Mouse (Mus musculus) T-cell, adult 66 days (primary cell): Measurements from ENCODE around the gene Evpl. TPM values are rescaled to one million over a fixed set of nuclear protein-coding genes. Genes with fewer than 3 reads are reported as not detected.

Experiments
- total RNA-seq, 2 experiments: library from RNA; stranded (reverse); gene quantifications; 3 replicates in 1 of 2; 4 replicates in 1 of 2; pipeline ENCODE4 v1.2.4; 2023

Evpl gene
- under 1 TPM; 0.20 to 0.36 TPM for total RNA-seq

GRCm38 (mm10) chr11:116237742-116238395, at the start of gene Evpl:
Gene Evpl, minus strand, starts transcription at chr11:116238077.

DNA sequence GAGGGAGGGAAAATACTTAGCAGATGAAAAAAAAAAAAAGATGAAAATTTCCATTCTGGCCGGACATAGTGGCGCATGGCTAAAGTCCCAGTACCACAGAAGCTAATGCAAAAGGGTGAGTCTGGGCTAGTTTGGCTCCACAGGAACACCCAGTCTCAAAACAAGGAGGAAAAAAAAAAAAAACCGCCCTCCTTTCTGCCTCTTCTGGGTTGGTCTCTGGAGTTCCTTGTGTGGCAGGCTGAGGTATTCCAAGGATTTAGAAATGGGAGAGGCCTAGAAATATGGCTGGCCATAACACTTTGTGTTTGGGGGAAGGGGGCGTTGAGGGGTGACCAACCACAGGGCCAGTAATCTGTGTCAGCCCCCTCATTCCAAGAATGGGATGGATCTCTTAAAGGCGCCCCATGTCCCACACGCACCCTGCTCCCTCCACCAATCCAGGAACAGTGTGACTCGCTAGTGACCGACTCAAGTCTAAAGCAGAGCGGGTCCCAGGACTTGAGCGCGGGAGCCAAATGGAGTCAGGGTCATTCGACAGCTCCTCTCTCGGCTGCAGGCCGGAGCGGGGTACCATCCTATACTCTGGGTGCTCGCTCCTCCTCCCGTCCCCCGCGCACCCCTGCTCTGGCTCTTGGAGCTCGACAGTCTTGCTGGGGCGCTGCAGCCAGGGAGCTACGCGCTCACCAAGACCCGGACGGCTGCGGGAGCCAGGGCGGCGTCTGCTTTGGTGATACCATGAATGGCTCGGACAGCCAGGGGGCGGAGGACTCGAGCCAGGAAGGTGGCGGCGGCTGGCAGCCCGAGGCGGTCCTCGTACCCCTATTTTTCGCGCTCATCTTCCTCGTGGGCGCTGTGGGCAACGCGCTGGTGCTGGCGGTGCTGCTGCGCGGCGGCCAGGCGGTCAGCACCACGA, 43.1 kb upstream of the Evpl start, which contains the start of gene Galr2:
Galr2 (plus strand) TSS at position 189 of the 913 bp plus-strand sequence.

GRCm38 (mm10) chr11:116274045-116274666, 36.3 kb upstream of the Evpl start, which contains the start of gene Srp68:
Gene Srp68, minus strand, starts transcription at chr11:116274217.

GRCm38 (mm10) chr11:116198639-116199531, 39.0 kb downstream of the Evpl start, which contains the start of the genes Ten1 and Acox1:
Gene Ten1, plus strand, starts transcription at chr11:116198855.
Gene Acox1, minus strand, starts transcription at chr11:116199045.

Other genes starting within 250 kb of the Evpl start
- 10 to 100 TPM; 16.1 to 20.7 TPM for gene Galk1, start 225.4 kb downstream of the Evpl start, total RNA-seq
- 1,000 to 10,000 TPM; 1,503 to 1,566 TPM for gene H3f3b, start 210.1 kb downstream of the Evpl start, total RNA-seq
- gene Unk, start 207.8 kb downstream of the Evpl start, total RNA-seq = 10 to 100 TPM; 49.6 to 53.8 TPM
- 10 to 100 TPM; 87.7 TPM for gene Unc13d, start 160.1 kb downstream of the Evpl start, total RNA-seq
- 100 to 1,000 TPM; 145 to 163 TPM for gene Wbp2, start 151.1 kb downstream of the Evpl start, total RNA-seq
- 1 to 10 TPM; 1.9 to 3.2 TPM for gene Trim47, start 110.9 kb downstream of the Evpl start, total RNA-seq
- gene Trim65, start 106.9 kb downstream of the Evpl start, total RNA-seq = 10 to 100 TPM; 37.9 to 43.8 TPM
- gene Mrpl38, start 99.2 kb downstream of the Evpl start, total RNA-seq = 10 to 100 TPM; 47.3 to 65.1 TPM
- 10 to 100 TPM; 27.4 to 31.2 TPM for gene Fbf1, start 69.9 kb downstream of the Evpl start, total RNA-seq
- 10 to 100 TPM; 39.4 to 48.5 TPM for gene Ten1, start 39.2 kb downstream of the Evpl start, total RNA-seq
- 10 to 100 TPM; 24.5 to 35.6 TPM for gene Acox1, start 39.0 kb downstream of the Evpl start, total RNA-seq
- gene Srp68, start 36.1 kb upstream of the Evpl start, total RNA-seq = 10 to 100 TPM; 63.3 to 67.3 TPM
- not detected for gene Galr2, start 42.9 kb upstream of the Evpl start, total RNA-seq
- gene Exoc7, start 69.2 kb upstream of the Evpl start, total RNA-seq = 10 to 100 TPM; 56.2 to 64.5 TPM
- under 1 TPM; 0.87 to 0.92 TPM for gene Foxj1, start 97.3 kb upstream of the Evpl start, total RNA-seq
- gene Rnf157, start 175.0 kb upstream of the Evpl start, total RNA-seq = 10 to 100 TPM; 15.5 to 20.6 TPM
- gene Ubald2, start 196.0 kb upstream of the Evpl start, total RNA-seq = 100 to 1,000 TPM; 111 to 116 TPM
- gene Qrich2, start 228.2 kb upstream of the Evpl start, total RNA-seq = under 1 TPM; 0.26 to 0.59 TPM